Mouse (Mus musculus) CH12.LX (cell line): ENCODE data around the gene Mansc1. TPM values are rescaled to one million over a fixed set of nuclear protein-coding genes. Genes with fewer than 3 reads are reported as not detected.

ENCODE experiments used
- DNase-seq: peaks from one replicate; pipeline ENCODE4 v3.0.0-alpha.2; 2013; ENCODE audit errors: extremely low read depth
- H3K27ac ChIP-seq: 2 replicates; pipeline ENCODE4 v1.5.1; 2012; ENCODE audit warnings: low read depth, mild to moderate bottlenecking, control low read depth, moderate library complexity; ENCODE audit not compliant: insufficient read depth
- H3K27me3 ChIP-seq: replicated peaks from 2 replicates; pipeline ENCODE3; 2012; ENCODE audit warnings: inconsistent platforms
- H3K36me3 ChIP-seq, 2 experiments: replicated peaks in 1 of 2; 2 replicates each; pipeline versions ENCODE3 to v1.6.1; 2012; ENCODE audit warnings: inconsistent platforms in 1 of 2, low read length in 1 of 2, mild to moderate bottlenecking in 1 of 2, mixed read lengths in 1 of 2, moderate library complexity in 1 of 2; ENCODE audit not compliant: control insufficient read depth in 1 of 2, insufficient read depth in 1 of 2
- H3K4me1 ChIP-seq, 2 experiments: 2 replicates each; pipeline ENCODE4 v1.6.1; 2012; ENCODE audit warnings: inconsistent platforms in 1 of 2, moderate library complexity in 1 of 2; ENCODE audit not compliant: insufficient read depth in 2 of 2, control insufficient read depth in 1 of 2
- H3K4me2 ChIP-seq: 2 replicates; pipeline ENCODE4 v1.6.1; 2012; ENCODE audit warnings: low read depth, mild to moderate bottlenecking, control low read depth; ENCODE audit not compliant: poor library complexity, insufficient read depth, severe bottlenecking
- H3K4me3 ChIP-seq, 3 experiments: fragments of 150-350 bp in 1 of 3; sonication (generic) in 1 of 3; replicated peaks in 1 of 3; 2 replicates each; pipeline versions ENCODE3 to v1.5.1; 2011 to 2012; ENCODE audit warnings: low read depth in 2 of 3, low read length in 2 of 3, mild to moderate bottlenecking in 2 of 3, moderate library complexity in 2 of 3, control low read depth in 1 of 3, improper control_type of control experiment in 1 of 3, inconsistent platforms in 1 of 3, mixed read lengths in 1 of 3; ENCODE audit not compliant: poor library complexity in 1 of 3
- H3K79me2 ChIP-seq: replicated peaks from 2 replicates; pipeline ENCODE4 v1.6.1; 2012; ENCODE audit warnings: mild to moderate bottlenecking, moderate library complexity; ENCODE audit not compliant: control insufficient read depth, poor library complexity, insufficient read depth, severe bottlenecking; ENCODE audit errors: extremely low read depth
- H3K9ac ChIP-seq: 2 replicates; pipeline ENCODE4 v1.6.1; 2012; ENCODE audit warnings: low read depth, mild to moderate bottlenecking, control low read depth, moderate library complexity; ENCODE audit not compliant: insufficient read depth
- H3K9me3 ChIP-seq: replicated peaks from 2 replicates; pipeline ENCODE3; 2012; ENCODE audit warnings: low read length, inconsistent platforms, mixed read lengths
- BHLHE40 ChIP-seq: IDR thresholded peaks from 2 replicates; pipeline ENCODE4 v1.6.1; 2011; ENCODE audit warnings: mild to moderate bottlenecking, low read depth, low read length, improper control_type of control experiment
- CTCF ChIP-seq, 2 experiments: IDR thresholded peaks in 1 of 2; conservative IDR thresholded peaks in 1 of 2; 2 replicates each; pipeline ENCODE4 v1.5.1; 2011 to 2012; ENCODE audit warnings: low read depth in 2 of 2, low read length in 2 of 2, improper control_type of control experiment in 1 of 2, inconsistent platforms in 1 of 2, mild to moderate bottlenecking in 1 of 2, moderate library complexity in 1 of 2
- EP300 ChIP-seq: IDR thresholded peaks from 2 replicates; pipeline ENCODE4 v1.6.1; 2011; ENCODE audit warnings: low read length, improper control_type of control experiment
- GABPA ChIP-seq: IDR thresholded peaks from 2 replicates; pipeline ENCODE4 v1.6.1; 2012; ENCODE audit warnings: low read depth, low read length, improper control_type of control experiment, inconsistent platforms; ENCODE audit not compliant: insufficient replicate concordance
- JUN ChIP-seq: IDR thresholded peaks from 2 replicates; pipeline ENCODE4 v1.6.1; 2011; ENCODE audit warnings: low read depth, mild to moderate bottlenecking, low read length, improper control_type of control experiment, moderate library complexity; ENCODE audit not compliant: insufficient read depth
- JUND ChIP-seq: conservative IDR thresholded peaks from 2 replicates; pipeline ENCODE4 v1.6.1; 2011; ENCODE audit warnings: low read depth, low read length, improper control_type of control experiment
- KAT2A ChIP-seq: IDR thresholded peaks from 2 replicates; pipeline ENCODE4 v1.6.1; 2012; ENCODE audit warnings: low read length, improper control_type of control experiment, inconsistent platforms; ENCODE audit not compliant: insufficient replicate concordance
- MAX ChIP-seq: IDR thresholded peaks from 2 replicates; pipeline ENCODE4 v1.6.1; 2011; ENCODE audit warnings: low read length, improper control_type of control experiment
- MAZ ChIP-seq: IDR thresholded peaks from 2 replicates; pipeline ENCODE4 v1.6.1; 2012; ENCODE audit warnings: low read depth, mild to moderate bottlenecking, inconsistent platforms, low read length, improper control_type of control experiment, moderate library complexity
- MEF2A ChIP-seq: IDR thresholded peaks from 2 replicates; pipeline ENCODE4 v1.6.1; 2014; ENCODE audit warnings: low read depth, mild to moderate bottlenecking, inconsistent platforms, low read length, improper control_type of control experiment, borderline replicate concordance
- MXI1 ChIP-seq: IDR thresholded peaks from 2 replicates; pipeline ENCODE4 v1.6.1; 2011; ENCODE audit warnings: mild to moderate bottlenecking, low read depth, low read length, improper control_type of control experiment
- MYC ChIP-seq: IDR thresholded peaks from 2 replicates; pipeline ENCODE4 v1.6.1; 2011; ENCODE audit warnings: low read depth, mild to moderate bottlenecking, improper control_type of control experiment, low read length
- NRF1 ChIP-seq: IDR thresholded peaks from 2 replicates; pipeline ENCODE4 v1.6.1; 2014; ENCODE audit warnings: low read depth, mild to moderate bottlenecking, inconsistent platforms, low read length, improper control_type of control experiment, moderate library complexity
- PAX5 ChIP-seq: IDR thresholded peaks from 2 replicates; pipeline ENCODE4 v1.6.1; 2012; ENCODE audit warnings: low read length, inconsistent platforms, mixed read lengths
- POLR2AphosphoS2 ChIP-seq: IDR thresholded peaks from 2 replicates; pipeline ENCODE4 v1.6.1; 2011; ENCODE audit warnings: low read depth, low read length, improper control_type of control experiment
- RAD21 ChIP-seq: IDR thresholded peaks from 2 replicates; pipeline ENCODE4 v1.6.1; 2011; ENCODE audit warnings: low read depth, mild to moderate bottlenecking, low read length, improper control_type of control experiment, moderate library complexity
- RCOR1 ChIP-seq: conservative IDR thresholded peaks from 2 replicates; pipeline ENCODE4 v1.6.1; 2012; ENCODE audit warnings: low read depth, mild to moderate bottlenecking, inconsistent platforms, low read length, improper control_type of control experiment
- SMC3 ChIP-seq: IDR thresholded peaks from 2 replicates; pipeline ENCODE4 v1.6.1; 2011; ENCODE audit warnings: low read depth, low read length, improper control_type of control experiment
- TCF12 ChIP-seq: IDR thresholded peaks from 2 replicates; pipeline ENCODE4 v1.6.1; 2014; ENCODE audit warnings: low read depth, mild to moderate bottlenecking, inconsistent platforms, low read length, improper control_type of control experiment
- USF1 ChIP-seq: IDR thresholded peaks from 2 replicates; pipeline ENCODE4 v1.6.1; 2014; ENCODE audit warnings: low read depth, mild to moderate bottlenecking, inconsistent platforms, low read length, improper control_type of control experiment
- USF2 ChIP-seq: conservative IDR thresholded peaks from 2 replicates; pipeline ENCODE4 v1.6.1; 2011; ENCODE audit warnings: low read depth, low read length, improper control_type of control experiment
- ZC3H11A ChIP-seq: IDR thresholded peaks from 2 replicates; pipeline ENCODE4 v1.6.1; 2012; ENCODE audit warnings: low read depth, mild to moderate bottlenecking, inconsistent platforms, low read length, improper control_type of control experiment
- dilution Hi-C: fragments of 300-500 bp; cut with MboI; formaldehyde crosslinking; loops from 2 replicates; pipeline ENCODE4 v1.14.3; 2020; ENCODE audit warnings: low sequenced_read_pairs; ENCODE audit not compliant: extremely low pct_unique_long_range_greater_than_20kb, extremely low pct_ligation_motif_present
- in situ Hi-C: fragments of 300-500 bp; cut with MboI; formaldehyde crosslinking; loops from 3 replicates; pipeline ENCODE4 v1.14.3; 2019; ENCODE audit warnings: low sequenced_read_pairs, low pct_ligation_motif_present, low pct_unique_long_range_greater_than_20kb, mixed read lengths
- polyA plus RNA-seq: library from polyadenylated mRNA; unstranded; fragments of >175 nt; gene quantifications from 2 replicates; pipeline ENCODE4 v1.2.1, GENCODE M21; 2012; ENCODE audit warnings: low read depth; ENCODE audit not compliant: insufficient read length
- total RNA-seq, 2 experiments: library from RNA; depleted of rRNA; stranded (reverse); fragments of 300-350 nt in 1 of 2; fragments of >200 nt in 1 of 2; gene quantifications; 2 replicates each; pipeline ENCODE4 v1.2.3; 2012 to 2014

The Mansc1 gene
- total and polyA plus RNA-seq, 3 experiments: not detected

DNA sequence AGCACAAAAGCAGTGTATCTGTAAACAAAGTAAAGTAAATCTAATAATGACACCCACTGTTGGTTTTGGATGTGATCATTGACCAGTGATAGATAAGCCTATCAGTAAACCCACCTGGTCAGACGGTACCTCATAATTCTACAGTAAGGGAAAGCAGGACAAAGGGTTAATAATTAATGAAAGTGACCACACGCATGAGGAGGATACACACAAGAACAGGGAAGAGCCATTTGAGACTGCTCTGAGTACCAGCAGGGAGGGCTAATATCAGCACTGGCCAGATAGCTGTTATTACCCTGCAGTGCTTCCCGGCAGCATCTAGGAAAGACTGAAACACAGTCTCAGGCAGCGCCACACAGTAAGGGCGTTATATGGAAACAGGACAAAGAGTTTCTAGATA, 32.3 kb upstream of the Mansc1 start:
- TF ChIP-seq TCF12 (no peak), POLR2AphosphoS2 (no peak), JUND (no peak), MAZ (no peak), SMC3 (no peak), MXI1 (no peak), EP300 (no peak), JUN (no peak), KAT2A (no peak), GABPA (no peak), USF2 (no peak), NRF1 (no peak), USF1 (no peak), BHLHE40 (no peak), MAX (no peak), MEF2A (no peak), ZC3H11A (no peak), RCOR1 (no peak), MYC (no peak), RAD21 (no peak)
- no peaks in the 10 kb centered on the region for H3K79me2 ChIP-seq
- H3K4me3 ChIP-seq: no peak overlapping the region
- no peak overlapping the region for H3K9ac ChIP-seq
- H3K27me3 ChIP-seq: no peaks in the 10 kb centered on the region
- H3K27ac ChIP-seq: no peak overlapping the region
- dilution Hi-C loops (no loop called here), in situ Hi-C loops (no loop called here)
- peaks cover 0 to 2% of the 10 kb centered on the region in 2 experiments; a peak in 1 of 4 replicates for H3K4me1 ChIP-seq
- H3K4me2 ChIP-seq: no peak overlapping the region
- peaks cover 0 to 11% of the 10 kb centered on the region in 2 experiments for H3K36me3 ChIP-seq
- no peaks in the 10 kb centered on the region for H3K9me3 ChIP-seq
- no peak for DNase-seq

- no peak overlapping the region for H3K4me2 ChIP-seq
- H3K79me2 ChIP-seq: no peaks in the 10 kb centered on the region
- H3K27me3 ChIP-seq: no peaks in the 10 kb centered on the region
- in situ Hi-C loops (no loop called here), dilution Hi-C loops (no loop called here)
- H3K4me1 ChIP-seq: peaks cover 0 to 4% of the 10 kb centered on the region in 2 experiments; a peak in 1 of 4 replicates
- no peak overlapping the region for H3K27ac ChIP-seq
- no peak overlapping the region for H3K4me3 ChIP-seq
- no peak for TF ChIP-seq USF1
- TF ChIP-seq MAZ: no peak
- no peak for TF ChIP-seq USF2
- no peak for TF ChIP-seq EP300
- no peak for TF ChIP-seq TCF12
- TF ChIP-seq BHLHE40: no peak
- TF ChIP-seq PAX5: no peak
- no peak for TF ChIP-seq JUND
- TF ChIP-seq CTCF (conservative IDR thresholded peaks at IDR 0.05 in 1 of 2, IDR thresholded peaks at IDR 0.05 in 1 of 2; ENCODE audit: low read depth in 2 of 2, low read length in 2 of 2): no peak
- DNase-seq: no peak
- H3K9ac ChIP-seq: no peak overlapping the region
- peaks cover 0 to 15% of the 10 kb centered on the region in 2 experiments for H3K36me3 ChIP-seq
- H3K9me3 ChIP-seq: no peaks in the 10 kb centered on the region
Observed at GRCm38 (mm10) chr6:134660714-134661406, 28.6 kb upstream of the Mansc1 start.
